Mouse (Mus musculus): ENCODE results near the gene H2afj.
"Not testable (repeated sequence)": the region's sequence is repeated elsewhere in the genome, so short reads cannot be mapped to it uniquely, and the experiment has no call there.

The H2afj gene

GRCm38 (mm10) chr6:136808014-136808417 lies at the start of gene H2afj:
TSS of gene H2afj (plus strand) at chr6:136808244.
- peak; percentile 95 for DNase-seq (ENCODE audit: low read depth, low spot score)

- DNase-seq (ENCODE audit: low read depth, low spot score), result no peak
Observed at GRCm38 (mm10) chr6:136763912-136764311, 44.1 kb upstream of the H2afj start.

DNA sequence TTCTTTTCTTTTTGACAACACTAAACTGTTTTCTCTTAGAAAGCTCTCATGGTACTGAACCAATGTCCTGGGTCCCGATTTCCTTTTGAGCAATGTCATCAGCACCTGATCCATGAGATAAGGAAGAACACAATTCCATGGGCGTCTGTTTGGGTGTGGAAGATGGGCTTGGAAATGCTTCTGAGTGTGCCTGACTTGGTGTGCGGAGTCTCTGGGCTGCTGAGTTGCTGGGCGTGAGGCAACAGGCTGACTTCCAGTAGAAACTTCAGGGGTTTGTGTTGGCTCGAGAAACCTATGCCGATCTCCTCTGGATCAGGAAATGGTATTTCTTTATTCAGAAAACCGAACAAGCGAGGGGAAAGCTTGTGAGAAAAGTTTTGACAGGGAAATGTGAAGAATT lies 38.9 kb upstream of the H2afj start:
- no peak for DNase-seq (ENCODE audit: low read depth, low spot score)

DNA sequence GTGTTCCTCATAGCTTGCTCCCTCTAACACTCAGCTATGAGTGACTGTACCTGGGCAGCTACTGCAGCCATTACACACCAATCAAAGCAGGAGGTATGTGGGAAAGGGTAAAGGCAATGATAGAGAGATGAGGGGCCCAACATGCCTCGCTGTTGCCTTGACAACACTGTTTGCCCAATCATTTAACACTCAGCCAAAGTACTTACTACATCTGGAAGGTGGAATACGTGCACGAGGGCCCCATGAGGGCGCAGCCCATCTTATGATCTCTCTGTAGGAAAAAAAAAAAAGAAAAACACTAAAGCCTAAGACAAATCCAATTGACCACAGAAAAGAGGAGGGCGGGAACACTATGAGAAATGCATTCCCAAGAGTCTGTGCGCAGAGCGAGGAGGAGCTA lies 38.2 kb upstream of the H2afj start:
- DNase-seq (ENCODE audit: low read depth, low spot score), result no peak

- DNase-seq (ENCODE audit: low read depth, low spot score), result no peak
Observed at GRCm38 (mm10) chr6:136776392-136776791, 31.7 kb upstream of the H2afj start.

DNA sequence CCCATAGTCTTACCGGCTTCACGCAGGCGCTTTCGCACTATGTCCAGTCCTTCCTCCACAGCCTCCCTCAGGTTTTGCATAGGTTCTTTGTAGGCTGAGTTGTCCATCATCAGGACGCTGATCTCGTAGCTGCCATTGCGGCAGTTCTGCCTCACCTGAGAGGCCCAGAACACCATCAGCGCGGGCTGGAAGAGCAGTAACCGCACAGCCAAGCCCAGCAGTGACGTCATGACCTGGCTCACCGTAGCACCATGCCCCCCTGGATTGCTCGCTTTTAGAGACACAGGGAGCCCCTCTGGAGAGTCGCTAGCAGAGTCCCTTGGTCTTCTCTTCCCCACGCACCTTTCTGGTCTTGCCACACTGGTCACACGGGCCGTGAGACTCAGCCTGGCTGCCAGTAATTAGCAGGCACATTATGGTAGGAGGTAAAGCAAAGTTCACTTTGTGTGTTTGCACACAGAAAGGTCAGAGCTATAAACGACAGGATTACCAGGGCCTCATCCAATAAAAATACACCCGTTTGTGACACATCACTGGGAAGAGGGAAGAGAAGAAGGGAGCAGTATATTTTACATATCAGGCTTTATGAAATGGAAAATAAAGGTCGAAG lies 26.6 kb upstream of the H2afj start, which contains the start of gene Gucy2c:
TSS of gene Gucy2c (minus strand) at position 389 of the 610 bp plus-strand sequence.
- no peak for DNase-seq (ENCODE audit: low read depth, low spot score)

DNA sequence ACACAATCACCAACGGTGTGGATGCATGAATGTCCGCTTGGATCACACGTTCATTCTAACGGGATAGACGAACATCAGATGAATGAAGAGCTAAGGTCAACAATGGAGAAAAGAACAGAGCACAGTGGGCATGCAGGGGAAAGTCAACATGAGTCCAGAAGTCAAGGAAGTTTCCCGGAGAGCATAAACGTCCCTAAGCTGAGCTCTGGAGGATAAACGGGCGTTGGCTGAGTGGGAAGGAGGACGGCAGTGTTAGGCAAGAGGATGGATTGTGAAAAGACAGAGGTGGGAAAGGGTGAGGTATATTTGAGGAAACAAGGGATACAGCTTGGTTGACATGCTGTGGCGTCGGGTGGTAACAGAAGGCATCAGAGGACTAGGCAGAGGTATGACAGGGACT lies 25.9 kb upstream of the H2afj start:
- no peak for DNase-seq (ENCODE audit: low read depth, low spot score)

GRCm38 (mm10) chr6:136782761-136783160 lies 25.3 kb upstream of the H2afj start:
- no peak for DNase-seq (ENCODE audit: low read depth, low spot score)

GRCm38 (mm10) chr6:136789391-136789971 lies 18.6 kb upstream of the H2afj start:
- DNase-seq (ENCODE audit: low read depth, low spot score), result no peak

GRCm38 (mm10) chr6:136792884-136793758 lies 14.9 kb upstream of the H2afj start:
- DNase-seq (ENCODE audit: low read depth, low spot score), result peak; percentile 64

GRCm38 (mm10) chr6:136793831-136794525 lies 14.1 kb upstream of the H2afj start:
- DNase-seq (ENCODE audit: low read depth, low spot score), result no peak

DNA sequence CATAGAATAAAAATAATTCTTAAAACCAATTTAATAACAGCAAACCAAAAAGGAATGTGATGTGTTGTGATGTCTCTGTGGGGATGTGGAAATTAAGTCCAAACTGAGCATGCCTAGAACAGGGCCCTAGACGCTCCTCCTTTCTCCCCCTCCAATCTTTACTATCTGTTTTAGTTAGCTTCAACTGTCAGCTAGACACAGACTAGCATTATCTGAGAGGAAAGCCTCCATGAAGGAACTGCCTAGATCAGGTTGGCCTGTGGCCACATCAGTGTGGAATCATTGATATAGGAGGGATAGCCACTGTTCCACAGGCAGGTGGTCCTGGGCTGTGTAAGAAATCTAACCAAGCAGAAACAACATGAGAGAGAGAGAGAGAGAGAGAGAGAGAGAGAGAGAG lies 12.9 kb upstream of the H2afj start:
- no peak for DNase-seq (ENCODE audit: low read depth, low spot score)

DNA sequence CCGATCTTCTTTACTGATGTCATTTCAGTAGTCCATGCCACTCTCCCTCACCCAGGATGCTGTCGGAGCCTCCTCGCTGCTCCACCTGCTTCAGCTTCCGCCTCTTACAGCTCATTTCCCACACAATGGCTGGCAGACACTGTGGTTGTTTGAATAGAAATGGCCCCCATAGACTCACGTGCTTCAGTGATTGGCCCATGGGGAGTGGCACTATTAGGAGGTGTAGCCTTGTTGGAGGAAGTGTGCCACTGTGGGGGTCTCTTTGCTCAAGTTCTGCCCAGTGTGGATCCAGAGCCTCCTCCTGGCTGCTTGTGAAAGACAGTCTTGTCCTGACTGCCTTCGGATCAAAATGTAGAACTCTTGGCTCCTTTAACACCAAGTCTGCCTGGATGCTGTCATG lies 12.2 kb upstream of the H2afj start:
- DNase-seq (ENCODE audit: low read depth, low spot score), result no peak

DNA sequence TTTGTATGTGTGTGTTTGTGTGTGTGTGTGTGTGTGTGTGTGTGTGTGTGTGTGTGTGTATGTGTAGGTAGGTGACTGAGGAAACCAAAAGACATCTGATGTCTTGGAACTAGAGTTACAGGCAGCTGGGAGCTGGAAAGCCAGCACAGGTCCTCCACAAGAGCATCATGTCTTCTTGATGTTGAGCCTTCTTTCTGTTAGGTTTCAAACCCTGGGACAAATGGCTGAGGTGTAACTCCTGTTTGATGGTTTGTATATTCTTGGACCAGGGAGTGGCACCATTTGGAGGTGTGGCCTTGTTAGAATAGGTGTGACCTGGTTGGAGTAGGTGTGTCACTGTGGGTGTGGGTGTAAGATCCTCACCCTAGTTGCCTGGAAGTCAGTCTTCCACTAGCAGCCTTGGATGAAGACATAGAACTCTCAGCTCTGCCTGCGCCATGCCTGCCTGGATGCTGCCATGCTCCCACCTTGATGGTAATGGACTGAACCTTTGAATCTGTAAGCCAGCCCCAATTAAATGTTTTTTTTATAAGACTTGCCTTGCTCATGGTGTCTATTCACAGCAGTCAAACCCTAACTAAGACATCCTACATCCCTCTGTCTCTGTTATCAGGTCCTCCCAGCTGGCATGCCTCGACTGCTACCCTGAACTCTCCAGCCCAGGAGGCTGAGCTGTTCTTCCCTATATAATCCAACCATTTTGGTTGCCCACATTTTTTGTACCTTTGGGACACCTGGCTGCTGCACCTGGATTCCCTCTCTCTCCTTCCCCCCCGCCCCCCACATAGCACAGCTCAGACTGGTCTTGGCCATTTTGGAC lies 10.0 kb upstream of the H2afj start:
- DNase-seq (ENCODE audit: low read depth, low spot score), result not testable (repeated sequence)

- DNase-seq (ENCODE audit: low read depth, low spot score), result no peak
Observed at GRCm38 (mm10) chr6:136800710-136801109, 7.3 kb upstream of the H2afj start.

DNA sequence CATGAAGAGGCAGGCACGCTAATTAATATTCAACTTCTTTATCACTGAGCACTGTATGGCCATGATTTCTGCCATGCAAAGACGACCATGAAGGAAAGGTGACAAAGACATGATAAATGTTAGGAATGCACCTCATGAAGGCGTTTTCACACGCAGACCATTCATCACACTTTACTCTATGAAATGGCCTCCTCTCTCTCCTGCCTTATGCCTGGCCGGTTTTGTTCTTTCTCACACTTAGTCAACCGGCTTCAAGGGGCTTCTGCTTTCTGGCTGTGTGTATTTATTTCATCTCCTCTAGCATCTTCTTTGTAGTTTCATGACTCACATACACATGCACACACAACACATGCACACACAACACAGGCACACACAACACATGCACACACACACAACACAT lies 6.8 kb upstream of the H2afj start:
- no peak for DNase-seq (ENCODE audit: low read depth, low spot score)

- no peak for DNase-seq (ENCODE audit: low read depth, low spot score)
Observed at GRCm38 (mm10) chr6:136803093-136803738, 4.8 kb upstream of the H2afj start.

- peak; percentile 99 for DNase-seq (ENCODE audit: low read depth, low spot score)
Observed at GRCm38 (mm10) chr6:136803739-136804633, 4.1 kb upstream of the H2afj start, which contains the start of gene Hist4h4. TSS of gene Hist4h4 (minus strand) at chr6:136804415.

DNA sequence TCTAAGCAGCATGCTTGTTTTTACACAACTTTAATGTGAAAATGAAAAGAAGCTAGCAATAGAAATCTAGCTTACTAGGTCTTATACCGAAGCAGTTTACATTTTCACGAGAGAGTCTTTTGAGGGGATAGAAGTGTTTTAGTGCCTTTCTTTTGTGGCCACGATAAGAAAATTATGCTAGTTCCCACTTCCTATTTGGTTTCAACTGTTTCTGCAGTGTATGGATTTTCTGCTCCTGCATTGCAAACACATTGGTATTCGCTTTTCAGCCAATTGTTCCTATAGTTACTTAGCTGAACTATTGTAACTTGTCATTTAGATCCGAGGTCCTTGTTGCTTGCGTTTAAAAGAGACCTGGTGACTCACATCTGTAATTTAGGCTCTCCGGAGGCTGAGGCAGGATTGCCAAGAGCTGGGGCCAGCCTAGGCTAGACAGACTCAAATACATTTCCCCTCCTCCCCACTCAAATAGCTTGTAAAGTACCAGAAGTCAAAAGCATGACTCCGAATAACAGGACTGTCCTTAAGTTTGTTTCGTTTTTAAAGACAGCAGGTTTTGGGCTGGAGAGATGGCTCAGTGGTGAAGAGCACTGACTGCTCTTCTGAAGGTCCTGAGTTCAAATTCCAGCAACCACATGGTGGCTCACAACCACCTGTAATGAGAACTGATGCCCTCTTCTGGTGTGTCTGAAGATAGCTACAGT lies 3.2 kb upstream of the H2afj start:
- peak; percentile 36 for DNase-seq (ENCODE audit: low read depth, low spot score)

Measured in forelimb bud, embryonic 11.5 days (tissue).